Mouse (Mus musculus): ENCODE measurements at regions not wholly inside any gene's neighbourhood (a gene's known extent, or its start where the extent isn't known, plus 50 kb on each side); places are given as distances from the start of the nearest gene placed in this dataset.
A peak's percentile ranks its signal among the peaks of the same experiment; 100 is the strongest.

DNA sequence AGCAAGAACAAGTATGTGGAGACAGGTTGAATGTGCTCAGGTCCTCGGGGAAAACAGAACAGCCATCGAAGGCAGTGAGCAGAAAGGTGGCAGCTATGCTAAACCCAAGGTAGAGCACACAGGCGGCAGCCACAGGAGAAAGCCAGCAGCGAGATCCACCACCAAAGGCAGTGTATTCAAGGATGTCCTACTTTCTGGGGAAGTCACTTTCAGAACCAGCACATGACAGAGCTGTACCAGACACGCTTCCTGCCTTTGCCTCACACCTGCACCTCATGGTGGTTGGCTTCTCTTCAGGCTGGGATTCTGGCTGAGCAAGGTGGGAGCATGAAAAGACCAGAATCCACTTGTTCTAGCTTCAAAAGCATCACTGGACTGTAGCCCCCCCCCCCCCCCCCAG, 168.0 kb downstream of the Cdh26 start:
- ATAC-seq = no peak

DNA sequence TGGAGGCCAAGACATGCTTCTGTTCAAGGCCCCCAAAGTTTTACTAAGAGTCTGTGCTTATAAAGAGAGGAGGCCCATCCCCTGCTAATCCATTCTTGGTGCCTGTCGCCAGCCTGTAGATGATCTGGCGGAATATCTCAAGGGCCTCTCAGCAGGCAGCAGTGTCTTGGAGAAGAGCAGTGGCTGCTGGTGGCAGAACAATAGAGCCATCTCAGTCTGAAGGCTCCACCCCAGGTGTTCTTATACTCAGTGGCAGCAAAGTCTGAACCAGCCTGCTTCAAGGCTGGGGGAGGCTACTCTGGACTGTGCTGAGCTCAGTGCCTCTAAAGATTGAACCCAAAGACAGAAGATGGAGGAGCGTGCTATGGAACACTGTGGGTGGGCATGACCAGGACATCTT, 168.5 kb downstream of the Cdh26 start:
- ATAC-seq = no peak

DNA sequence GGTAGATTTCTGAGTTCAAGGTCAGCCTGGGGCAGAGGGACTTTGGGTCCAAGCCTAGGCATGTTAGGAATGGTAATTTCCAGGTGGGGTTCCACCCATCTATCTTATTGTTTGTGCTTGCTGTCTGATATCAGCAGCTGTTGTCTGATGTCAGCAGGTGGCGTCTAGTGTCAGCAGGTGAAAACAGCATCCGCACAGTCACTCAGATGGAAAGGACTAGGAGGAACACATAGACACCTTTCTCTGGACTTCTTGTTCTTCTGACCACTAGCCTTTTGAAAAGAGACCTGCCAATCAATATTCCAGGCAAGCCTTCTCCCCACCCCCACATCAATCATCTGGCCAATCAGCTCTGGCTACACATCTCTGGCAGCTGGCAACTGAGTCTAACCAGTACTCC, 173.1 kb downstream of the Cdh26 start:
- no peak for ATAC-seq

DNA sequence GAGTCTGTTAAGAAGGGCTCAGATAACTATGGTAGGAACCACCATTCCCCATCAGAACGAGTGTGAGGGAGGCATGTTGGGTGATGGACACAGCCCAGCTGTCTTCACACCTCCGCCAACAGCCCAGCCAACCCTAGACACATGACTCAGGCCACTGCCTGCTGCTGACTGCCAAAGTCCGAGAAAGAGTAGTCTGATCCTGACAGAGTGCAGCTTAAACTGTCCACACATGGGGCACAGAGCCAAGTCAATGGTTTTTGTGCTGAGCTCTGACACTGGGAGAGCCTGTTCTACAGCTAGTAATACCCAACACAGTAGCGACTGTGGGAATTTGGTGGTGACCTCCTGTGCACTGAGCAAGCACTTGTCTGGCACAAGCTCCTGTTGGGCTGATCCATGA, 176.4 kb downstream of the Cdh26 start:
- no peak for ATAC-seq

DNA sequence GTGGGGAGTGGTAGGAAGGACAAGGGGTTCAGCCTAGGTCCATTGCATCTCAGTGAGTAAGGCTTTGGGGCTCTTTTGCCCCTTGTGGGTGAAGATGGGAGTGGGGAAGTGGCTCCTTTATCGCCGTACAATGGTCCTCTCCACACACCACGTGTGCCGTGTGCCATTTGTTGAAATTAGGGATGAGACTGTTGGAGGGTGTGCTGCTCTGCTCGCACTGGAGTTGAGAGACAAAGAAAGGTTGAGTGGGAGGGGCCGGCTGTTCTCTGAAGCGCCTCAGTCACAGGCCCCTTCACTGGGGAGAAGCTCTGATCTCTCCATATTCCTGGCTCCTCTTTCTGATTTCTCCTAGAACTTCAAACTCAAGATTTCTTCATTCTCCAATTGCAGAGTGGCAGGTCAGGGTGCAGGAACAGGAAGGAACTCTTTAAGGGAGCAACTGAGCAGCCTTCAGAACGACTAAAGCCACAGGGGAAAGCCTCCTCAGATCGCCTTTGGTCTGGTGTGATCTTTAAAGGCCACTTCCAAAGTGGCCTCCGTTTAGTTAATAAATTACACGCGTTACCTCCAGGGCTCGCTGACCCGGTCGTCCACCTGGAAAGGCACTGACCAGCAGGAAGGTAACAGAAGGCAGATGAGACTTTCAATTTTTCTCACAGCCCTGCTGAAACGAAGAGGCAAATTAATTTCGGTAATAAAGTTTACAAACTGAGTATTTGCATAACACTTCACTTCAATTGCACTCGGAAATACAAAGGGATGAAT, 180.1 kb downstream of the Cdh26 start:
- ATAC-seq = no peak

DNA sequence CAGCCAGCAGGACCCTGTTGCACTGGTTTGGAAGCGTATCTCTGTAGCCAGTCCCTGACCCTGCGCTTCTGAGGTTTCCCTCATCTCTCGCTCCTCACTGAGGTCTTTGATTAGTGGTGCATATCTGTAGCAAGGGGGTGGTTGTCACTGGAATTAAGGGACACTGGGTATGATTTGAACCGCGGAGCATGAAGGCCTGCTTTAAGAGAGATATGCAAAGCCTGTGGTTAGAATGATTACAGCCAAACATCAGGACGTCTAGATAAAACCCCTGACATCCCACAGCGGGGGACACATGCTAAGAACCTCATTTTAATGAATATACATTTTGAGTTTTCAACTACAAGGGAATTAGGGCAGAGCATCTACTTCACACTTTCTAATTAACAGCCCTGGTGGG, 184.4 kb downstream of the Cdh26 start:
- ATAC-seq = no peak

DNA sequence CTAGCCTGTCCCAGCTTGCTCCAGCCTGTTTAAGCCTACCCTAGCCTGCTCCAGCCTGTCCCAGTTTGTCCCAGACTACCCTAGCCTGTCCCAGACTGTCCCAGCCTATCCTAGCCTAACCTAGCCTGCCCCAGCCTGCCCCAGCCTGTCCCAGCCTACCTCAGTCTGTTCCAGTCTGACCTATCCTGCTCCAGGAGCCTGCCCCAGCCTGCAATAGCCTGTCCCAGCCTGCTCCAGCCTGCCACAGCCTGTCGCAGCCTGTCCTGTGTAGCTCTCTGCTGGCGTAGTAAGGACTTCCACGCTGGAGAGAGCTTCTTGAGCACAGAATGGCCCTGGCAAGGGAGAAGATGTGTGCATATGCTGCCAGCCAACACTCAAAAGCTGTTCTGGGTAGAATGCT, 192.5 kb downstream of the Cdh26 start:
- ATAC-seq = no peak

DNA sequence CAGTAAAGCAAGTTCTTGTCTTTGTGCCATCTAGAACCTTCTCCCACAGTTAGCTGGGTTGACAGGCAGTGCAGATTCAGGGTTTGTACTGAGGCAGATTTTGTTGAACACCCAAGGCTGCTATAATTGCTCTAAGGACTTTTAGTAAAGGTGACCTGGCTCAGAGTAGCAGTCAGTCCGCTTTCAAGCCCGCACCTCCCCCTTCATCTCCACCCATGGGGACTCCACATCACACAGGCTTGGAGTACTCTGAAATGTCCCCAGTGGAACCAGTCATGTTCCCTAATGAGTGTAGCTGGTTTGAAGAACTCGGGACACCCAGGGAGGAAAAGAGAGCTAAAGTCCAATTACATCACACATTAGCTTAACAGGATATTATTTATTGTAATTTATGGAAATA, 194.1 kb downstream of the Cdh26 start:
- no peak for ATAC-seq

DNA sequence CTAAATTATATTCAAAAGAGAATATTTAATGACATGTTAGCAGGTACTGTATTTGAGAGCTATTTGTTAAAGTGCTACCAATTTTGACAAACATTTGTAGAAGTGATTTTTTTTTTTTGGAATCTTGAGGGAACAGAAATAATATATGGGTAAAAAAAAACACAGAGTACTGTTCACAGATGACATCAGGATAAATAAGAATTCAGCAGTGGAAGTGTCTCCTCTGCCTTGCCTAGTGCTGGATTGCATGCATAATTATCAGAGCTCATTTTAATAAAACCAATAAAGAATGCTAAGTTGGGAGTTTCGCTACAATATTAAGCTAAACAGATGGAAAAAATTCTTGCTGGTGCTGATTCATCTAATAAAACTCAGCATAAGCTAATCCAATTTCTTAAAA, 194.6 kb downstream of the Cdh26 start:
- no peak for ATAC-seq

DNA sequence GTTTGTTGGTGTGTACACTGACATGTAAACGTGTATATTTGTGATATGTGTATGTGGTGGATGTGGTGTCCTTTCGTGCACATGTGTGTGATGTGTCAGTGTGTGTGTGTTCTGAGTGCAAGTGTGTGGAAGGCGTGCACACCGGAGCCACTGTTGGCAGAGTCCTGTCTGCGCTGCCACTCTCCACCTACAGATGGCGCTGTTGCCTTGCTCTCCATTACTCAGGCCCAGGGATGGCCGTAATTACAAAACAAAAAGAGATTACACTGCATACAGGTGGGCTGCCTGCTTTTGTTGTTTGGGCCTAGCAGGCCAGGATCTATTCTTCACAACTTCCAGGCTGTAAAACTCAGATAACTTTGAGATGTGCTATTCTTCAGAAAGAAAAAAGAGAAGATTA, 199.4 kb downstream of the Cdh26 start:
- ATAC-seq = no peak

DNA sequence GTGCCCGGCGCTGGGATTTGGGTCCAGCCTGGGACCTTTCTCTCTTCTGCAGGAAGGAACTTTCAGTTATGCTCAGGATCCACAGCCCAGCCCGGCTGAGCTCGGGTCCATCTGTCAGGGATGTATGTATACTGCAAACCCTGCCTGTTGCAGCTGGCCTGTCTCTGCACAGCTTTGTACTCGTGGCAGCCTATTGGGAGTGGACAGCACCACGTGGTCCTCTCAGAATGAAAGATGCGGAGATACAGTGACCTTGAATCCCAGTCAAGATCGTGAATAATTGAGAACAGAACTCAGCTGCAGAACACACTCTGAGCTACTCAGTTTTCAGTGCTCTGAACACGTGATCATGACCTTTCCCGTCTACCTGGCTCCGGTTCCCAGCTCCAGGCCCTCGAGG, 200.2 kb downstream of the Cdh26 start:
- ATAC-seq = no peak

DNA sequence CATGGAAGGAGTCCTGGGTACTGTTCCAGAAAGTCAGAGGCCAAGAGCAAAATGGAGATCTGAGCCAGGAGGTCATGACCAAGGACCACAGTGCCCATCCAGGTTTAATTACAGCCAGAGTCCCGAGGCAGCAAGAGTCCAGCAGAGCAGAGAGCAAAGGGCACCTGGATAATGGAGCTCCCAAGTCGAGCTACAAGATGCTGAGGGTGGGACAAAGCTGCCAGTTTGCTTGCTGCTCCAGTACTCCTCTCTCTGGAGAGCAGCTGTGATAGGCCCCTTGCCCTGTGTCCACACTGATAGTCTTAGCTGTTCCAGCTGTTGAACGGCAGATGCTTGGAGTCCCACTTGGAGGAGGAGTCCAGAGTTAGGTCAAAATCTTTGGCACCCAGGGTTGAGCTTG, 201.0 kb downstream of the Cdh26 start:
- ATAC-seq = no peak

DNA sequence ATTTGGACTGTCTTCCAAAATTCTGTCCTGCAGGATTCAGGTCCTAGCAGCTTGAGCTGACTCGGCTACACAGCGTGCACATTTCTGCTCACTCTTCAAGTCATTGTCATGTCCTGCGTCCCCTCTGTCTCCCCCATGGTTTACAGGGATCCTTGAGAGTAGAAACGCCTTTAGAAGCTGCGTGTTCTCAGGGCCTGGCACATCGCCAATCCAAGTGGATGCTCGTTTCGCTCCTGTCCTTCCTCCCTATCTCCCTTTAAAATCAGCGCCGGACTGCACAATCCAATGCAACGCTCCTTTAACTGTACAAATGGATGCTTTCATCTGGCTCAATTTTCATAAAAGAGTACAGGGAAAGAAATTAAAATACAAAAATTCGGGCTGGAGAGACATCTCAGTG, 201.6 kb downstream of the Cdh26 start:
- ATAC-seq = no peak

DNA sequence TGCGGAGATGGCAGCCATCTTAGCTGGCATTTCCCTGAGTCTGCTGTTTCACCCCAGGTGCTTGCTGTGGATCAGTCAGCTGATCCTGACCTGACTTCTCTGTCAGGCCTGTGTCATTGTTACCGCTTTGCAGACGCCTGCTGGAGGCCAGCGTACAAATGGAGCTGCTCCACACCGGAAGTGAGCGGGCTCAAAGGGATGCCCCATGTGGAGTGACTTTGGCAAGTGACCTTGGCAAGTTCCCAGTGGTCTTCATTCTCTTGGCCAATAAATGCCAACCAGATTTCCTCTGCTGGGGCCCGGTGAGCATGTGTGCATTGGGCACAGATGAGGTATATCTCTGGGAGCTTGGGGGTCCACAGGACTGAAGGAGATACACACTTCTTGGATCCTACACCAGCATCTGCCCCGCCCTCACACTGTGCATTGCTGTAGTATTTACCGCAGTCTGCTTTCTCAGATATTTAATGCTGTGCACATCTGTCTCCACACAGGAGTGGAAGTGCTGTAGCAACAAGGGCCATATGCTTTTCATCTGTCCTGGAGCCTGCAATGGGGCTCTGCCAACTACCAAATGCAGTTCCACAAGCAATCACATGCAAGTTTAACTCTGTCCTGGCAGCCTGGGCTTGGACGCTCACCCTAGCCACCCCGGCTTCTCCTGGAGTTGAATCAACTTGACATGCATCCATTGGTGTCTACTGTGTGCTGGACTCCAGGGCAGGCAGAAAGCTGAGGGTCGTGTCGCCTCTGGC, 202.7 kb downstream of the Cdh26 start:
- ATAC-seq = no peak

DNA sequence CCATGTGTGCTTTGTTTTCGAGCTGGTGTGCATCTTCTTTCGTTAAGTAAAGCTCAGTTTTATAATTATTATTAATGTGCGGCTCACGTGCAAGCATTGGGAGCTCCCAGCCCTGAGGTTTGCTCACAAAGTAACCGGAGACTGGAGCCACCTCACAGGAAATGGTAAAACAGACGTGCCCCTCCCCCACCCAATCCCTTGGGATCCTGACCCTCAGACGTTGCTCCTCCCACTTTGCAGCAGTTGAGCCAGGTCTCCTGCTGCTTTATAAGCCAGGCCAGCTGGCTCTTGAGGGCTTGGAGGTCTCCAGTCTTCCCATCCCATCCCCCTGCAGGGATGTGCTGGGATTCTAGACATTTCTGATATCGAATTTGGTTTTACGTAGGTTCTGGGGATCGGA, 203.8 kb downstream of the Cdh26 start:
- no peak for ATAC-seq

DNA sequence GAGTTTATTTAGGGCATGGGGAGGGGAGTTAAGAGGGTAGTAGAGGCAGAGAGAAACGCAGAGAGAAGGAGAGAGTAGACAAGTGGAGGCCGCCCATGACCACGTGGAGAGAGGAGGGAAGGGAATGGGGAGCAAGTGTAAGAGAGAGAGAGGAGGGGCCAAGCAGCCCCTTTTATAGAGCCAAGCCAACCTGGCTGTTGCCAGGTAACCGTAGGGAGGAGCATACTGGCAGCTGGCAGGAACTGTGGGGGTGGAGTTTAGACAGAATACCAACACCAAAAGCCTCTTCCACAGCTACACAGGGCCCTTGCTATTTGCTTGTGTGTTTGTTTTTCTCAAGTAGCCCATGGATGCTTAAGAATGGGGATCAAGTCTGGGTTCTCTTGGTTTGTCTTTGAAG, 205.4 kb downstream of the Cdh26 start:
- ATAC-seq = no peak

DNA sequence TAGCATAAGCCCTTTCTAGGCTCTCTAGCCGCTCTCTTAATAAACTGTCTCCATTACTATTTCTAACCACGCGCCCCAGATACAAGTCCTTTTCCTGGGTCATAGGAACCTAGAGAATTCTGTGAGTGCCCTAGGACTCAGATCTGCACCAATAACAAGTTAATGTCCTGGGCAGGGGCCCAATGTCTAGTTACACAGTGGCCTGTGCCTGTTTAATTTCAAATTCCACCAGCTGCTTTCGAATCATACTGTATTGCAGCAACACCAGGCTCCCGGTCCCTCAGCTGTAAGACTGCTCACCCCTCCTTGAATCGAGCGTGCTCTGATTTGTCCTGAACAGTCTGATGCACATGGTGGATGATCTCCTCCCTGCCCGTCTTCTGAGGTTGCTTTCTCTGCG, 206.6 kb downstream of the Cdh26 start:
- ATAC-seq = no peak

DNA sequence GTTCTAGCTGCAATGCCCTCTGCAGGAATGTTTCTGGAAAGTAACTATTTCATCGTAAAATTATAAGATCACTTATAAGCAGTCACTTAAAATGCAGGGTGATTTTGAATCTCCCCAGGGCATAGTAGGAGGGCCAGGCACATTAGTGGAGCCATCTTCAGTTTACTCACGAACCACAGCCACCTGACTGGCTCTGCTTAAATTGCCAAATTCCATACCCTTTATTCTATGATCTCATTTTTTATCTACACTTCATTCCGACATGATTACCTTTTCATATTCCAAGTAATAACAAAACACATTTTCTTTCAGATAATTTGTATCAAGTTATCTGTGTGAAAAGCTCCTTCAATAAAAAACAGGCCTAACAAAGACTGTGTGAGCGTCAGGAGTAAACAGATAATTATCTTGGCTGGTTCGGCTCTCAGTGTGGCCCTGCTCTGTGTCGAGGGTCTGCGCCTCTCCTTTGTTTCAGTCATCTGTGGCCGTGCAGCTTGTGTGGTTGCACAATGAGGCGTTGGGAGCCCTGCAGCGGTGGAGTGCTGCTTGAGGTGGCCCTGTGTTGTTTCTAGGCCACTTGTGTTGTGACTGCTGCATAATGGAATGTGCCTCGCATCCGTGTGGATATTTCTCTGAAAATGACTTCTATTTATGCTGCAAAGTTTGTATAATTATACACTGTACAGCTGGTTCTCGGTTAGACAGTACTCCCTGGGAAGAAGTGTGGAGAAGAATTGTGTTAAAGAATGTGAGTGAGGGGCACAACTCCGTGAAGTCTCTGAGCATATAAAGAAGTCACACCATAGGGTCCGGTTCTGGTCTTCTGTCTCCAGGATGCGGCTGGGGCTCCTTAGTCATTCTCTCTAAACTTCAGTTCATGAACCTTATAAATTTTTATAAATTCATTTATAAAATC, 212.1 kb downstream of the Cdh26 start:
- no peak for ATAC-seq

DNA sequence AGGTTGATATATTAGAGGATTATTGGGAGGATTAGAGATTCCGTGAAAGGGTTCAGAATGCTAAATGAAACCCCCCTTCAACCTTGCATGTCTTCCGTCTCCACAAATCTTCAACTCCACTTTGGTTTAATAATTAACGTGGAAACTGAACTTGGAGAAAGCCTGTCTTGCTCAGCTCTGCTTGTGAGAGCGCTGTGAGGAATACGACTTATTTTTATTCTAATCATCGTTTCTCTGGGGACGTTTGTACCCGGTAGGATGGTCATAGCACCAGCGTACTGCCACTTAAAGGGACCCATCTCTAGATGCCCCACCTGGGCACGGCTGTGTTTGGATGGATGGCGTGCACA, 212.7 kb downstream of the Cdh26 start:
- no peak for ATAC-seq

DNA sequence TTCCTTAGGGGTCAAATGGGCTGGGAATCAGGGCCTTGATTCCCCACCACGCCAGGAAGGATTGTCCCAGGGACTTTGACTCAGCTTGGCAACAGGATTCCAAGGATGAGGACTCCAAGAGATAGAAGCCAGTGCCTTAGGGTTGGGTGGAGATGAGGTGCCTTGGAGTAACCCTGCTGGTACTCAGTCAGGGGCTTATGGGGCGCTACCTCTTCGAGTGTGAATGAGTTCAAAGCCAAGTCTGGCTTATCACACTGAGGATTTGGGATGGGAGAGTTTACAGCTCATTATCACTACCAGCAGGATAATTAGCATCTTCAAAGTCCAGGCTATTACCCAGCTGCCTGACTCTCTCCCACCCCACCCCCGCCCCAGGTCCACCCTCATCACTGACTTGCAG, 213.5 kb downstream of the Cdh26 start:
- ATAC-seq = no peak

DNA sequence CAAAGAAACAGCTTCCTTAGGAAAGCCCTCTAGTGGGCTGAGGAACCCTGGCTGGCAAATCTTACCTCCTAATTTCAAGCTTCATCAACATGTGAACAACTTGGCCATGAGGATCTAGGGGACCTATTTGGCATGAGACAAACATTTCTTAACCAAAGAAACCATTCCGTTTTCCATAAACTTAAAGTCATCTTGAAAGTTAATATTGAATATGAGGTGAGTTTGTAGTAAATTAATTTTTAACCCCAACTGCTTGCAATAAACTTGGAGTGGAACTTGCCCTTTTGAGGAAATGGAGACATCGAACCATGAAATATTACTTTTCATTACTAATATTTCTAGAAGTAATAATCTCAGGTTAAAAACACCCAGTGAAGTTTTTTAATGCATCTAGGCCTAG, 229.7 kb downstream of the Cdh26 start:
- ATAC-seq = no peak

DNA sequence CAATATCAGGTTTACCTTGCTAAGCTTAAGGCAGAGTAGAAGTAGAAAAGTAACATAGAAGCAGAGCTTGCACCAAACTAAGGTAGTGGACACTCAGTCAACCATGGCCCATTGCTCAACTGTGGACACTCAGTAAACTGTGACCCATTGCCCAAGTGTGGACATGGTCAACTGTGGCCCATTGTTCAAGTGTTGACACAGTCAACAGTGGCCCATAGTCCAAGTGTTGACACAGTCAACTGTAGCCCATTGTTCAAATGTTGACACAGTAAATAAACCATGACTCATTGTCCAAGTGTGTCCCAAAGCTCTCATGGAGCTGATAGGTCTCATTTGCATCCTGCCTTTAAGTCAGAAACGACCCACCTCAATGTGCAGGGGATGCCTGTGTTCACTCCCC, 232.1 kb downstream of the Cdh26 start:
- no peak for ATAC-seq

DNA sequence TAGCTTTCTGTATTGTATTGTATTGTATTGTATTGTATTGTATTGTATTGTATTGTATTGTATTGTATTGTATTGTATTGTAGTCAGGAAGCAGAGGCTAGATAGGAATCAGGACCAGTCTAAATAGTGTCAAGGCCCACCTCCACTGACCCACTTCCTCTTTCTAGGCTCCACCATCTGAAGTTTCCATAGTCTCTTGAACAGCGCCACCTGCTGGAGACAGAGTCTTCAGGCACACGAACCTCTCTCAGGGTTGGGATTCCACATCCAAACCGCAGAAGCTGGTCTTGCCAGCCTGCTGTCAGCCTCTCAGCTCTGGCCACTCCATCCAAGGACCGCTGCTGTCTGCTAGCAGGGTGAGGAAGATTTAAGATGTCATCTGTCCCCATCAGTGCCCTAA, 234.6 kb downstream of the Cdh26 start:
- peak; percentile 46 for ATAC-seq

DNA sequence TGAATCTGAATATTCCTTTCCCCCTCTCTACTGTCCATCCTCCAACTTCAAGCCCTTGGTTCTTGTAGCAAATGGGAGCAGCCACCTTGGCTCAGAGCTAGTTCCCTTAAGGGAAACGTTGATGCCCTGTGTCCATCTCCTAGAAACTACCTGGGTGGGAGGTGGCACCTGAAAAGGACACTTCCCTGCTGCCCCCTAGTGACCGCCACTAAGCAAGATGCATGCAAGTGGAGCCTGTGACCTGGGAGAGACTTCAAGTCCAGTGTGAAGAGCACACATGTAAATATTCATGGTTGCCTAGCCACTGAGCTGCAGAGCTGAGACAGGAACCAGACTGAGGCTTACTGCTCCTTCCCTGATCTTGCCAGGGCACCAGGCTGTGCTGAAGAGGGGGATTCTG, 238.1 kb downstream of the Cdh26 start:
- no peak for ATAC-seq

Data from activated CD4-positive, CD25-positive, alpha-beta regulatory T cell, adult 4 months (primary cell).